Mouse (Mus musculus): ENCODE measurements around the gene Grhl3.
"Not testable (repeated sequence)": the region's sequence is repeated elsewhere in the genome, so short reads cannot be mapped to it uniquely, and the experiment has no call there.

Gene Grhl3

GRCm38 (mm10) chr4:135573251-135573808 lies at the start of gene Grhl3:
Gene Grhl3 (minus strand): TSS chr4:135573630.
- peak; percentile 49 to 56 for DNase-seq

GRCm38 (mm10) chr4:135622290-135622689 lies 48.9 kb upstream of the Grhl3 start:
- no peak for DNase-seq

GRCm38 (mm10) chr4:135620461-135620860 lies 47.0 kb upstream of the Grhl3 start:
- no peak for DNase-seq

- peak in 1 of 2 experiments; percentile 24 for DNase-seq
Observed at GRCm38 (mm10) chr4:135617783-135618470, 44.5 kb upstream of the Grhl3 start.

GRCm38 (mm10) chr4:135617038-135617437 lies 43.6 kb upstream of the Grhl3 start:
- DNase-seq, result no peak

- not testable (repeated sequence) for DNase-seq
Observed at GRCm38 (mm10) chr4:135615307-135615706, 41.9 kb upstream of the Grhl3 start.

GRCm38 (mm10) chr4:135609986-135610385 lies 36.6 kb upstream of the Grhl3 start:
- no peak for DNase-seq

- no peak for DNase-seq
Observed at GRCm38 (mm10) chr4:135607979-135608885, 34.8 kb upstream of the Grhl3 start.

GRCm38 (mm10) chr4:135606271-135606670 lies 32.8 kb upstream of the Grhl3 start:
- no peak for DNase-seq

GRCm38 (mm10) chr4:135601530-135601929 lies 28.1 kb upstream of the Grhl3 start:
- DNase-seq, result no peak

- no peak for DNase-seq
Observed at GRCm38 (mm10) chr4:135599497-135600182, 26.2 kb upstream of the Grhl3 start.

GRCm38 (mm10) chr4:135598998-135599397 lies 25.6 kb upstream of the Grhl3 start:
- no peak for DNase-seq

GRCm38 (mm10) chr4:135597571-135597970 lies 24.1 kb upstream of the Grhl3 start:
- peak; percentile 22 to 52 for DNase-seq

GRCm38 (mm10) chr4:135595943-135596342 lies 22.5 kb upstream of the Grhl3 start:
- DNase-seq, result peak; percentile 28 to 43

- DNase-seq, result no peak
Observed at GRCm38 (mm10) chr4:135591610-135592304, 18.3 kb upstream of the Grhl3 start.

- DNase-seq, result no peak
Observed at GRCm38 (mm10) chr4:135591086-135591485, 17.7 kb upstream of the Grhl3 start.

GRCm38 (mm10) chr4:135584838-135585237 lies 11.4 kb upstream of the Grhl3 start:
- no peak for DNase-seq

GRCm38 (mm10) chr4:135581222-135581910 lies 7.9 kb upstream of the Grhl3 start:
- no peak for DNase-seq

- no peak for DNase-seq
Observed at GRCm38 (mm10) chr4:135579695-135580094, 6.3 kb upstream of the Grhl3 start.

GRCm38 (mm10) chr4:135578490-135578889 lies 5.1 kb upstream of the Grhl3 start:
- no peak for DNase-seq

- no peak for DNase-seq
Observed at GRCm38 (mm10) chr4:135575365-135576140, 2.1 kb upstream of the Grhl3 start.

Measured in lung, adult 18-20 months (tissue).